Mouse (Mus musculus): Measurements from ENCODE around the gene Mrc2. TPM values are rescaled to one million over a fixed set of nuclear protein-coding genes. Genes with fewer than 3 reads are reported as not detected.
A peak's percentile ranks its signal among the peaks of the same experiment; 100 is the strongest.

Mrc2 gene
- polyA plus RNA-seq, 1 experiment from 2014 or later, result 14.7 TPM

GRCm38 (mm10) chr11:105289403-105289802, 3.0 kb upstream of the Mrc2 start:
- H3K4me2 ChIP-seq (ENCODE audit: low read depth, severe bottlenecking), result no peak overlapping the region
- H3K4me3 ChIP-seq (ENCODE audit: low read depth, low read length), result no peak overlapping the region
- H3K36me3 ChIP-seq (ENCODE audit: control insufficient read depth, insufficient read depth, low read length), result peaks cover 2% of the 10 kb centered on the region; the same call in 1 of the 2 replicates
- WGBS, result 45% methylated on average over 3 of the region's 3 CpGs
- H3K27me3 ChIP-seq (ENCODE audit: control insufficient read depth, insufficient read depth, low read length), result no peaks in the 10 kb centered on the region
- ATAC-seq (ENCODE audit: insufficient number of reproducible peaks, low FRiP score, low TSS enrichment, low read depth) (no peak), DNase-seq (ENCODE audit: low spot score) (peak; percentile 38)
- no peaks in the 10 kb centered on the region for H3K9me3 ChIP-seq (ENCODE audit: control insufficient read depth, low read length)
- H3K9ac ChIP-seq (ENCODE audit: low read length), result no peak overlapping the region
- peaks cover 27% of the 10 kb centered on the region for H3K4me1 ChIP-seq (ENCODE audit: control insufficient read depth, insufficient read depth, low read length)
- H3K27ac ChIP-seq (replicated peaks; ENCODE audit: low read depth, low read length), result peak overlapping the region; percentile 38

GRCm38 (mm10) chr11:105291681-105292123, 741 bp upstream of the Mrc2 start:
- Histone ChIP-seq H3K4me3 (ENCODE audit: low read depth, low read length) (peak overlapping the region; percentile 78), H3K4me1 (ENCODE audit: control insufficient read depth, insufficient read depth, low read length) (peaks cover 21% of the 10 kb centered on the region), H3K4me2 (ENCODE audit: low read depth, severe bottlenecking) (peak overlapping the region; percentile 67), H3K9me3 (ENCODE audit: control insufficient read depth, low read length) (no peaks in the 10 kb centered on the region), H3K27ac (replicated peaks; ENCODE audit: low read depth, low read length) (peak overlapping the region; percentile 97), H3K27me3 (ENCODE audit: control insufficient read depth, insufficient read depth, low read length) (no peaks in the 10 kb centered on the region), H3K36me3 (ENCODE audit: control insufficient read depth, insufficient read depth, low read length) (no peaks in the 10 kb centered on the region; the same call in 1 of the 2 replicates), H3K9ac (ENCODE audit: low read length) (peak overlapping the region; percentile 96)
- 2% methylated on average over 10 of the region's 10 CpGs for WGBS
- ATAC-seq (ENCODE audit: insufficient number of reproducible peaks, low FRiP score, low TSS enrichment, low read depth), result no peak; the same call in 1 of the 2 replicates
- DNase-seq (ENCODE audit: low spot score), result no peak

DNA sequence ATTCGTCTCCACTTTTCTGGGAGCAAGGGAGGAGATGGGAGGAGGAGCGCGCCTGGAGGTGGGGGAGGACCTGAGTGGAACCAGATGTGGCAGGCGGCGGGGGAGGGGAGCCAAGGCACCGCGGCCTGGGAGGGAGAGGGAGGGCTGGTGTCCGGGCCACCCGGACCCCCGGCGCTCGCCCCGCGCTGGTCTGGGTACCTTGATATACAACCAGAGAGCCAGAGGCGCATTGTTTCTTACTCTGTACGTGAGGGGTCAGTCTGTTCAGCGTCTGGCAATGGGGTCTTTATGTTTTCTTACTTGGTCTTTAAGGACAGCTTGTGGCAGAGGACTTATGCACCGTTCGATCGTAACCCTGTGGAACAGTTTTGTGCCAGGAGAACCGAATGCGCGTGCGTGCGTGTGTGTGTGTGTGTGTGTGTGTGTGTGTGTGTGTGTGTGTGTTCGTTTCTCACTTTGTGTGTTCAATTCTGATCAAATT, 698 bp downstream of the Mrc2 start:
- WGBS, result 0% methylated on average over 25 of the region's 26 CpGs
- DNase-seq (ENCODE audit: low spot score) (peak; percentile 95), ATAC-seq (ENCODE audit: insufficient number of reproducible peaks, low FRiP score, low TSS enrichment, low read depth) (peak; percentile 44; the same call in 1 of the 2 replicates)
- H3K36me3 ChIP-seq (ENCODE audit: control insufficient read depth, insufficient read depth, low read length), result no peaks in the 10 kb centered on the region; the same call in 1 of the 2 replicates
- H3K27me3 ChIP-seq (ENCODE audit: control insufficient read depth, insufficient read depth, low read length), result no peaks in the 10 kb centered on the region
- peak overlapping the region; percentile 97 for H3K27ac ChIP-seq (replicated peaks; ENCODE audit: low read depth, low read length)
- no peaks in the 10 kb centered on the region for H3K9me3 ChIP-seq (ENCODE audit: control insufficient read depth, low read length)
- H3K4me3 ChIP-seq (ENCODE audit: low read depth, low read length), result peak overlapping the region; percentile 78
- H3K4me2 ChIP-seq (ENCODE audit: low read depth, severe bottlenecking), result peak overlapping the region; percentile 67
- H3K4me1 ChIP-seq (ENCODE audit: control insufficient read depth, insufficient read depth, low read length), result peaks cover 21% of the 10 kb centered on the region
- peak overlapping the region; percentile 96 for H3K9ac ChIP-seq (ENCODE audit: low read length)

DNA sequence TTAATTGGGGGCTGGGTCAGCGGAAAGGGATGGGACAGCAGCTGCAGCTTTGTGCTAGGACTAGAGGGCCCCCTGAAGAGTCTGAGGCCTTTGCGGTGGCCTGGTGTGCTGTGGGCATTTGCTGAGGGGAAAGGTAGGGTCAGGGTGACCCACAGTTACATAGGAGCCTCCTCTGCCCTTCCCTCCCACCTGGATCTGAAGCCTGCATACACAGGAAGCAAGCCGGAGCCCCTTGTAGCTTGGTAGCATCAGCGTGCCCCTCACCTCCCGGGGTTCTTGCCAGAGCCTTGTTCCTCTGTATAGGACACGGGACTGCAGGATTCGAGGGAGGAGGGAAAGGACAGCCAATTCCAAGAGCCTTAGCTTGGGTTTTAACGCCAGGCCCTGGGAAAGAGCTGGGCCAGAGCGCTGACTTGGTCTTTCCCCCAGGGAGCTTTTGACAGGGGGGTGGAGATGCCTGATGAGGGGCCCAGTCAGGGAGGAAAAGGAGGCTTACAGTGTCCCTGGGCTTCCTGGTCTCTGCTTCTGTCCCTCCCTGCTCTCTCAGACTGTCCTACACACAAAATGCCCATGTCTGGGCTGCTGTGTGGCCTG, 1.6 kb downstream of the Mrc2 start:
- 2% methylated on average over 9 of the region's 9 CpGs for WGBS
- Histone ChIP-seq H3K27ac (replicated peaks; ENCODE audit: low read depth, low read length) (peak overlapping the region; percentile 97), H3K9me3 (ENCODE audit: control insufficient read depth, low read length) (no peaks in the 10 kb centered on the region), H3K4me3 (ENCODE audit: low read depth, low read length) (peak overlapping the region; percentile 78), H3K36me3 (ENCODE audit: control insufficient read depth, insufficient read depth, low read length) (no peaks in the 10 kb centered on the region; the same call in 1 of the 2 replicates), H3K4me1 (ENCODE audit: control insufficient read depth, insufficient read depth, low read length) (peaks cover 19% of the 10 kb centered on the region), H3K27me3 (ENCODE audit: control insufficient read depth, insufficient read depth, low read length) (no peaks in the 10 kb centered on the region), H3K4me2 (ENCODE audit: low read depth, severe bottlenecking) (peak overlapping the region; percentile 67), H3K9ac (ENCODE audit: low read length) (peak overlapping the region; percentile 96)
- ATAC-seq (ENCODE audit: insufficient number of reproducible peaks, low FRiP score, low TSS enrichment, low read depth) (no peak), DNase-seq (ENCODE audit: low spot score) (peak; percentile 49)

DNA sequence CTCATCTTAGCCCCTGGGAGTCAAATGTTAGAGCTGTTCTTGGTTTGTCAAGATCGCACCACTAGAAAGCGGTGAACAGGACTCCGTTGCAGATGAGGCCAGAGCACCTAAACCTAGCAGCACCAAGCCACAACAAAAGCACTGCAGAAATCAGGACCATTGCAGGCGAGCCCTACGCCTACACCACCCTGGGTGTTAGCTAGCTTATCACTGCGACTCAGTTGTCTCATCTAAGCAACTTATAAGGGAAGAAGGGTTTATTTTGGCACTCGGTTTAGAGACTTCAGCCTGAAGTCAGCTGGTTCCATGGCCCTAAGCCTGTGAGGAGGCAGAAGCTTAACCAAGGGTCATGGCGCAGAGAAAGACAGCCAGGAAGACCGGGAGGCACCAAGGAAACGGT, 3.6 kb downstream of the Mrc2 start:
- Histone ChIP-seq H3K4me2 (ENCODE audit: low read depth, severe bottlenecking) (no peak overlapping the region), H3K36me3 (ENCODE audit: control insufficient read depth, insufficient read depth, low read length) (no peaks in the 10 kb centered on the region), H3K9me3 (ENCODE audit: control insufficient read depth, low read length) (no peaks in the 10 kb centered on the region), H3K4me1 (ENCODE audit: control insufficient read depth, insufficient read depth, low read length) (peaks cover 16% of the 10 kb centered on the region), H3K9ac (ENCODE audit: low read length) (no peak overlapping the region), H3K27me3 (ENCODE audit: control insufficient read depth, insufficient read depth, low read length) (no peaks in the 10 kb centered on the region), H3K4me3 (ENCODE audit: low read depth, low read length) (no peak overlapping the region), H3K27ac (replicated peaks; ENCODE audit: low read depth, low read length) (no peak overlapping the region)
- ATAC-seq (ENCODE audit: insufficient number of reproducible peaks, low FRiP score, low TSS enrichment, low read depth), result no peak
- DNase-seq (ENCODE audit: low spot score), result no peak
- 90% methylated on average over 10 of the region's 10 CpGs for WGBS

- H3K27me3 ChIP-seq (ENCODE audit: control insufficient read depth, insufficient read depth, low read length), result no peaks in the 10 kb centered on the region
- 94% methylated on average over 7 of the region's 7 CpGs for WGBS
- H3K4me3 ChIP-seq (ENCODE audit: low read depth, low read length), result no peak overlapping the region
- H3K9ac ChIP-seq (ENCODE audit: low read length), result no peak overlapping the region
- no peak for DNase-seq (ENCODE audit: low spot score)
- H3K4me2 ChIP-seq (ENCODE audit: low read depth, severe bottlenecking), result no peak overlapping the region
- H3K9me3 ChIP-seq (ENCODE audit: control insufficient read depth, low read length), result no peaks in the 10 kb centered on the region
- ATAC-seq (ENCODE audit: insufficient number of reproducible peaks, low FRiP score, low TSS enrichment, low read depth), result no peak
- peaks cover 35% of the 10 kb centered on the region for H3K4me1 ChIP-seq (ENCODE audit: control insufficient read depth, insufficient read depth, low read length)
- peaks cover 6% of the 10 kb centered on the region for H3K36me3 ChIP-seq (ENCODE audit: control insufficient read depth, insufficient read depth, low read length)
- H3K27ac ChIP-seq (replicated peaks; ENCODE audit: low read depth, low read length), result no peak overlapping the region
These were observed 17.8 kb downstream of the Mrc2 start for GRCm38 (mm10) chr11:105310197-105310596.

GRCm38 (mm10) chr11:105311291-105311975, 19.0 kb downstream of the Mrc2 start:
- DNase-seq (ENCODE audit: low spot score) (no peak), ATAC-seq (ENCODE audit: insufficient number of reproducible peaks, low FRiP score, low TSS enrichment, low read depth) (no peak)
- Histone ChIP-seq H3K4me1 (ENCODE audit: control insufficient read depth, insufficient read depth, low read length) (peaks cover 35% of the 10 kb centered on the region), H3K4me3 (ENCODE audit: low read depth, low read length) (no peak overlapping the region), H3K9me3 (ENCODE audit: control insufficient read depth, low read length) (no peaks in the 10 kb centered on the region), H3K4me2 (ENCODE audit: low read depth, severe bottlenecking) (no peak overlapping the region), H3K27me3 (ENCODE audit: control insufficient read depth, insufficient read depth, low read length) (no peaks in the 10 kb centered on the region), H3K36me3 (ENCODE audit: control insufficient read depth, insufficient read depth, low read length) (no peaks in the 10 kb centered on the region), H3K9ac (ENCODE audit: low read length) (no peak overlapping the region), H3K27ac (replicated peaks; ENCODE audit: low read depth, low read length) (peak overlapping the region; percentile 77; the same call in 1 of the 2 replicates)
- WGBS, result 70% methylated on average over 24 of the region's 24 CpGs

DNA sequence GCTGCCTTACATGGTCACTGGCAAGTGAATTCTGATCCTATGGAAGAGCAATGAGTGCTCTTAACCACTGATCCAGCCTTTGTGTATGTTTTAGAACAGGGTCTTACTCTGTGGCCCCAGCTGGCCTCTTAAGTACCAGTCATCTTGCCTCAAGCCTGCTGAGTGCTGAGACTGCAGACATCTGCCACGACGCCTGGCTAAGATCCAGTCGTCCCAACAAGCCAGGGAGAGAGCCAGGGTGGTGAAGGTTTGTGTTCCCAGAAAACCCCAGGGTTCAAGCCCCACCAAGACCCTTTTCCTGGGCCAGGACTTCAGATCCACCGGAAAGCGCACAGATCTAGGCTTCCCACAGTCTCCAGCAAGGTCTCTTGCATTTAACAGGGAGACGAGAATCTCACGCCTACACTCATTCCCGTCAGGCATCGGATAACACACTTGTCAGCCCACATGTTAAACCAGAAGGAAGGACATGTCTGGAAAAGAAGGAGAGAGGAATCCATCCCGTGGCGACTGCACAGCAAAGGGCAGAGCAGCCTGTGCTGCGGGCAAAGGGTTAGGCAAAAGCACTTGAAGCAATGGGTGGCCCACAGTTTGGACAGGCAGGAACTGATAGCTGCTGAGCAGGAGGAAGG, 20.0 kb downstream of the Mrc2 start:
- H3K4me3 ChIP-seq (ENCODE audit: low read depth, low read length), result no peak overlapping the region
- H3K36me3 ChIP-seq (ENCODE audit: control insufficient read depth, insufficient read depth, low read length), result no peaks in the 10 kb centered on the region
- DNase-seq (ENCODE audit: low spot score) (no peak), ATAC-seq (ENCODE audit: insufficient number of reproducible peaks, low FRiP score, low TSS enrichment, low read depth) (no peak)
- H3K9me3 ChIP-seq (ENCODE audit: control insufficient read depth, low read length), result no peaks in the 10 kb centered on the region
- peak overlapping the region; percentile 22; the same call in 1 of the 2 replicates for H3K9ac ChIP-seq (ENCODE audit: low read length)
- peak overlapping the region; percentile 16; the same call in 1 of the 2 replicates for H3K4me2 ChIP-seq (ENCODE audit: low read depth, severe bottlenecking)
- H3K27ac ChIP-seq (replicated peaks; ENCODE audit: low read depth, low read length), result peak overlapping the region; percentile 77
- peaks cover 35% of the 10 kb centered on the region for H3K4me1 ChIP-seq (ENCODE audit: control insufficient read depth, insufficient read depth, low read length)
- H3K27me3 ChIP-seq (ENCODE audit: control insufficient read depth, insufficient read depth, low read length), result no peaks in the 10 kb centered on the region
- 17% methylated on average over 12 of the region's 12 CpGs for WGBS

Data from limb, embryonic 11.5 days (tissue).